Mouse (Mus musculus) heart, embryonic 13.5 days (tissue): ENCODE results near the gene Slc44a3. TPM values are rescaled to one million over a fixed set of nuclear protein-coding genes. Genes with fewer than 3 reads are reported as not detected.
A peak's percentile ranks its signal among the peaks of the same experiment; 100 is the strongest.

Experiments
- ATAC-seq: fragments of 200-750 bp; cut with Nextera tagmentation; 2 replicates; pipeline ENCODE4 v1.8.0; 2017; ENCODE audit warnings: moderate TSS enrichment; ENCODE audit not compliant: insufficient number of reproducible peaks, low FRiP score, low TSS enrichment; ENCODE audit errors: extremely low read depth
- H3K27ac ChIP-seq: fragments of 300-500 bp; sonication (generic); replicated peaks from 2 replicates; pipeline ENCODE4 v1.5.1; 2015; ENCODE audit warnings: moderate library complexity, mild to moderate bottlenecking, inconsistent platforms
- H3K27me3 ChIP-seq: fragments of 300-500 bp; sonication (generic); replicated peaks from 2 replicates; pipeline ENCODE4 v1.6.1; 2015; ENCODE audit warnings: mild to moderate bottlenecking, inconsistent platforms
- H3K36me3 ChIP-seq: fragments of 300-500 bp; sonication (generic); 2 replicates; pipeline ENCODE4 v1.6.1; 2015; ENCODE audit warnings: mild to moderate bottlenecking, inconsistent platforms
- H3K4me1 ChIP-seq: fragments of 300-500 bp; sonication (generic); 2 replicates; pipeline ENCODE4 v1.6.1; 2015; ENCODE audit warnings: inconsistent platforms
- H3K4me2 ChIP-seq: fragments of 300-500 bp; sonication (generic); 2 replicates; pipeline ENCODE4 v1.6.1; 2015; ENCODE audit warnings: inconsistent platforms, mild to moderate bottlenecking, moderate library complexity
- H3K4me3 ChIP-seq: fragments of 300-500 bp; sonication (generic); 2 replicates; pipeline ENCODE4 v1.5.1; 2015; ENCODE audit warnings: moderate library complexity, mild to moderate bottlenecking, inconsistent platforms
- H3K9ac ChIP-seq: fragments of 300-500 bp; sonication (generic); 2 replicates; pipeline ENCODE4 v1.6.1; 2015; ENCODE audit warnings: inconsistent platforms, mild to moderate bottlenecking, moderate library complexity
- H3K9me3 ChIP-seq: fragments of 300-500 bp; sonication (generic); 2 replicates; pipeline ENCODE4 v1.6.1; 2016; ENCODE audit warnings: inconsistent platforms
- WGBS: fragments of 180-500 bp; shearing (Covaris S2); methylation state at CpG from one replicate; pipeline ENCODE4 v1.1.7; 2015; ENCODE audit warnings: mixed read lengths; 5-methylcytosine and 5-hydroxymethylcytosine counted together
- polyA plus RNA-seq: library from polyadenylated mRNA; unstranded; fragments of >200 nt; fragmentation: Nextera tagmentation; extraction: Ambion mirVana; gene quantifications from 2 replicates; pipeline ENCODE4 v1.2.1, GENCODE M21; 2015

Gene Slc44a3
- polyA plus RNA-seq, 1 experiment from 2014 or later, result 1.1 TPM

DNA sequence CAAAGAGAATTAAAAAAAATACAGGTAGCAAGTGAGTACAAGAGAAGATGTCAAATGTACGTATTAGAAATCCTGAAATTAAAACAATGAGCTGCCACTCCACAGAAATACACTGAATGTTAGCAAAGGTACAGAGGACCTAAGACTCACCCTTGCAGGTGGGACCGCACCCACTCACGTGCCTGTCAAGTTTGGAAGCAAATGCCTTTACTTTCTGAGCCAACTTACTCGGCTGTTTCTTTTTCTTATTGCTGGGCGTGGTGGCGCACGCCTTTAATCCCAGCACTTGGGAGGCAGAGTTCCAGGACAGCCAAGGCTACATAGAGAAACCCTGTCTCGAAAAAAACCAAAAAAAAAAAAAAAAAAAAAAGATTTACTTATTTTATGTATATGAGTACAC lies 109.8 kb downstream of the Slc44a3 start:
- Histone ChIP-seq H3K4me2 (no peak overlapping the region), H3K4me1 (peaks cover 32% of the 10 kb centered on the region), H3K4me3 (no peak overlapping the region), H3K27me3 (no peaks in the 10 kb centered on the region), H3K36me3 (no peaks in the 10 kb centered on the region), H3K27ac (no peak overlapping the region), H3K9me3 (no peaks in the 10 kb centered on the region), H3K9ac (no peak overlapping the region)
- 80% methylated on average over 8 of the region's 8 CpGs for WGBS
- ATAC-seq, result no peak

DNA sequence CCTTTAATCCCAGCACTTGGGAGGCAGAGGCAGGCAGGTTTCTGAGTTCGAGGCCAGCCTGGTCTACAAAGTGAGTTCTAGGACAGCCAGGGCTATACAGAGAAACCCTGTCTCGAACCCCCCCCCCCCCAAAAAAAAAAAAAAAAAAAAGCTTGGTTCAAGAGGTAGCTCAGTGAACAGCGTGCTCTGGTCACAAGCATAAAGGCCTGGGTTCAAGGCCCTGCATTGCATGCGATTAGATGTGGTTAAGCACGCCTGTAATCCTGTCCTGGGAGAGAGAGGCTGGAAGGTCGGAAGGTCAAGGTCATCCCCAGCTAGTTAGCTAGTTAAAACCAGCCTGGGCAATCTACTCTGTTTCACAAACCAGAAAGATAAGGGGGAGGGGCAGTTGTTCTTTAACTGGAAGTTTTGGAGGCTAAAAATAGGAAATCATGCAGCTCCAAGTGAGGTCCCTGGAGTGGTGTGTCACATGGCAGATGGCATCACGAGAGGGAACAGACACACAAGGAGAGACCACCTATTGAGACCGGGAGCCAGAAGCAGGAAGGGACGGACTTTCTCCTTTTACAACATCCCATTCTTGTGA lies 113.3 kb downstream of the Slc44a3 start:
- Histone ChIP-seq H3K4me1 (peaks cover 23% of the 10 kb centered on the region), H3K4me3 (no peak overlapping the region), H3K36me3 (no peaks in the 10 kb centered on the region), H3K27me3 (no peaks in the 10 kb centered on the region), H3K9ac (no peak overlapping the region), H3K9me3 (no peaks in the 10 kb centered on the region), H3K4me2 (no peak overlapping the region), H3K27ac (peak overlapping the region; percentile 61)
- ATAC-seq, result no peak
- 59% methylated on average over 9 of the region's 9 CpGs for WGBS

DNA sequence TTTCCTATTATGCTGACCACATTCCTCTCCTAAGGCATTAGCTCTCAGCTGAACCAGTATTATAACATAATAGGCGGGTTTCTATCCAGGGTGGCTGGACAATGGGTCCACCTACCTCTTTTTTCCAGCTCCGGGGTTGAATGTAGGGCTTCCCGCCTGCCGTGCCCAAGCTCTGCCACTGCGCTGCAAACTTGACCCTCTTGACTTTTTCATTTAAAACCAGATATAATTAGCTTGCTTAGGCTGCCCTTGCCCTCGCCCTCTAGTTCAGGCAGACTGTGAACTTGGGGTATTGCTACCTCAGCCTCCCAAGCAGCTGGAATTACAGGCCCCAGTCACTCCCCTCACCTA lies 114.0 kb downstream of the Slc44a3 start:
- Histone ChIP-seq H3K9me3 (no peaks in the 10 kb centered on the region), H3K4me2 (no peak overlapping the region), H3K4me1 (peaks cover 23% of the 10 kb centered on the region), H3K27me3 (no peaks in the 10 kb centered on the region), H3K9ac (no peak overlapping the region), H3K4me3 (no peak overlapping the region), H3K36me3 (no peaks in the 10 kb centered on the region), H3K27ac (peak overlapping the region; percentile 67)
- WGBS, result 46% methylated on average over 6 of the region's 6 CpGs
- no peak for ATAC-seq

DNA sequence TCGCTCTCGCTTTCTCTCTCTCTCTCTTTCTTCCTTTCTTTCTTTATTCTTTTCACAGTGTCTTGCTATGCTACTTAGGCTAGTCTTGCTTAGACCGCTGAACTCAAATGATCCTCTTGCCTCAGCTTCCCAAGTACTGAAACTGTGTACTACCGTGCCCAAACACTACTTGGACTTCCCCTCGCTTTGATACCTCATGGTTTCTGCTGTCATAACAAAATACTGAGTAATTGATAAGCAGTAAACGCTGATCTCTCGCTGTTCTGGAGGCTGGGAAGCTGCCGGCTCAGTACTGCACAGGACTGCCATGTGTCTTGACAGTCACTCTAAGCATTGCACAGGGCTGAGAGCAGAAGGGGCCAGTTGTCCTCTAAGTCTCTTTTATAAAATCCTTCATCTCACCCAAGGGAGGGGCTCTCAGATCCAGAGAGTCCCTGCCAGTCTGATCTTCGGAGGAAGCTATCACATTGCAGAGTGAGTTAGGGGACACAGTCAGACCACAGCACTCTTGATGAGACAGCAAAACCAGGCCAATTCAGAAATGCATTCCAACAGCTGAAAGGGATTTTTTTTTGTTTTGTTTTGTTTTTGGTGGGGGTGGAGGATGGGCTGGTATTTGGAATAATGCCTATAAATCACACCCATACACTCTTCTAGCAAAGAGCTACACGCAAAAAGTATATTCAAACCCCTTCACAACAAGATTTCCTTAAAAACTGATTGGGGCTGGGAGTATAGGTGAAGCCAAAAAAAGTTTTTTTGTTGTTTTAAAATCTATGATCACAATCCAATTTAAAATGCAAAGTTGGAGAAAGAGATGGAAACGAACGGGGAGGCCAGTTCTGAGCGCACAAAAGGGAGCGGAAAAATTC lies 114.6 kb downstream of the Slc44a3 start:
- H3K36me3 ChIP-seq, result no peaks in the 10 kb centered on the region
- H3K4me3 ChIP-seq, result no peak overlapping the region
- H3K4me1 ChIP-seq, result peaks cover 23% of the 10 kb centered on the region
- no peak for ATAC-seq
- H3K9ac ChIP-seq, result no peak overlapping the region
- peak overlapping the region; percentile 67 for H3K27ac ChIP-seq
- H3K9me3 ChIP-seq, result no peaks in the 10 kb centered on the region
- no peaks in the 10 kb centered on the region for H3K27me3 ChIP-seq
- no peak overlapping the region for H3K4me2 ChIP-seq
- WGBS, result 47% methylated on average over 14 of the region's 14 CpGs

DNA sequence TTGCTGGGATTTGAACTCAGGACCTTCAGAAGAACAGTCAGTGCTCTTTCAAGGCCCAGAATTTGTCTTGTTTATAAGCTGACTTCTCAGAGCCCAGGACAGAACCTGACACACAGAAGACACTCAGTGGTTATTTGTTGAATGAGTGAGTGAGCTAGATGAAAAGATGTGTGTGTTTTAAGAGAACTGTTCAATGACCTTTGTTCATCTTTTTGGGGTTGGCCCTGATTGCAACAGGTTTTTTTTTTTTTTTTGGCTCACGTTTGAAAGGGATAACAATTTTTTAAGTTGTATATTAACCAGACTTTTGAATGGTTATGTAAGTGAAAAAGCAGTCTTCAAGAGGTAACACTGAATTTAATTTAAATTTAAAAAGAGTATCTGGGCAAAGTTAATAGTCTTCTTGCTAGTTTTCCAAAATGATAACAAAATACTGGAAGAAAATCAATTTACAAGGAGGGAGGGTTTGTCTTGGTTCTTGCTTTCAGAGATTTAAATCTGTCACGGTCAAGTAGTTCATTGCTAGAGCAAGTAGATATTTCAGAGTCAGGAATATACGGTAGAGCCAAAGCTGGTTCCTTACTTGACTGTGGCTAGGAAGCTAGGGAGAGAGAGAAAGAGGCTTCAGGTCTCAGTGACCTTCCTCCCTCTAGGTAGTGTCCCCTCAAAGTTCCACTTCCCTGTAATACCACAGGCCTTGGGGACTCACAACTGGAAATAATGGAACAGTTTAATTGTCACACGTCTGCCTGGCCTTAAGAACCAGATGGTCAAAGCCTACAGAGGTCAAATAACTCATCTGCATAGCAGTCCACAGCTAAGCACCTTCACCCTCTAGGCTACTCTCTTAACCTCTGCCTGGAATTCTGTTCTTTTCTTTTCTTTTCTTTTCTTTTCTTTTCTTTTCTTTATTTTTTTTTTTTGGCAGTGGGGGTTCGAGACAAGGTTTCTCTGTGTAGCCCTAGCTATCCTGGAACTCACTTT lies 115.7 kb downstream of the Slc44a3 start:
- 76% methylated on average over 5 of the region's 5 CpGs for WGBS
- H3K27me3 ChIP-seq, result no peaks in the 10 kb centered on the region
- no peak for ATAC-seq
- H3K9me3 ChIP-seq, result no peaks in the 10 kb centered on the region
- no peak overlapping the region for H3K4me3 ChIP-seq
- H3K4me2 ChIP-seq, result no peak overlapping the region
- peaks cover 23% of the 10 kb centered on the region for H3K4me1 ChIP-seq
- H3K9ac ChIP-seq, result no peak overlapping the region
- H3K36me3 ChIP-seq, result no peaks in the 10 kb centered on the region
- H3K27ac ChIP-seq, result no peak overlapping the region

DNA sequence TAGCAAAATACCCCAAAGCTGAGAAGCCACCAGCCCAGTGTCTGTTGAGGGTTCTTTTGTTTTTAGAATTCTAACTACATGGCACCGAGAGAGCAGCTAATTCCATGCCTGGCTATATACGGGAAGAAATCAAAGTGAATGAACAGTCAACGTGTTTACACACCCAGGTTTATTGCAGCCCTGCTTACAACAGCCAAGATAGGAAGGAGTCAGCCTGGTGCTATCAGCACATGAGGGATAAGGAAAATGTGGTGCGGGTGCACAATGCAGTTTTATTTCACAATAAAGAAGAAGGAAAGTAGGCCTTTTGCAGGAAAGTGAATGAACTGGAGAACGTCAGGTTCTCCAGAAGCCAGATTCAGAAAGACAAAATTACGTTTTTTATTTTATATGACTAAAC lies 120.8 kb downstream of the Slc44a3 start:
- ATAC-seq, result no peak
- Histone ChIP-seq H3K36me3 (no peaks in the 10 kb centered on the region), H3K4me3 (no peak overlapping the region), H3K27ac (no peak overlapping the region), H3K9me3 (no peaks in the 10 kb centered on the region), H3K9ac (no peak overlapping the region), H3K27me3 (no peaks in the 10 kb centered on the region), H3K4me1 (0 out of 2 replicates have a peak, but pooled peaks cover 6% of the 10 kb centered on the region), H3K4me2 (no peak overlapping the region)
- WGBS, result 46% methylated on average over 6 of the region's 6 CpGs

Other genes with a start within 250 kb of the Slc44a3 start
- gene Tmem56, start 249.3 kb downstream of the Slc44a3 start, polyA plus RNA-seq, result 0.79 and 1.2 TPM in 2 replicates
- gene Alg14, start 240.6 kb downstream of the Slc44a3 start, polyA plus RNA-seq, result 37.2 and 41.9 TPM in 2 replicates
- 400 and 416 TPM in 2 replicates for gene Cnn3, start 105.9 kb downstream of the Slc44a3 start, polyA plus RNA-seq
- gene 4930432M17Rik, start 138.4 kb upstream of the Slc44a3 start, polyA plus RNA-seq, result not detected in 2 replicates
- 6.0 and 7.3 TPM in 2 replicates for gene F3, start 191.1 kb upstream of the Slc44a3 start, polyA plus RNA-seq